Mouse (Mus musculus) midbrain, postnatal 0 days (tissue): ENCODE data around the gene Rreb1. TPM values are rescaled to one million over a fixed set of nuclear protein-coding genes. Genes with fewer than 3 reads are reported as not detected.

ENCODE experiments used
- ATAC-seq: fragments of 200-750 bp; cut with Nextera tagmentation; 2 replicates; pipeline ENCODE4 v1.8.0; 2017; ENCODE audit warnings: moderate number of reproducible peaks, mild to moderate bottlenecking, moderate TSS enrichment, moderate library complexity; ENCODE audit not compliant: low FRiP score
- DNase-seq: peaks from one replicate; pipeline ENCODE4 v3.0.0-alpha.2; 2015; ENCODE audit warnings: low spot score
- H3K27ac ChIP-seq: fragments of 300-500 bp; sonication (generic); 2 replicates; pipeline ENCODE4 v1.5.1; 2014; ENCODE audit warnings: low read depth, mild to moderate bottlenecking, low read length, mixed read lengths
- H3K27me3 ChIP-seq: fragments of 300-500 bp; sonication (generic); 2 replicates; pipeline ENCODE4 v1.6.1; 2014; ENCODE audit warnings: low read length, control low read depth, mixed read lengths; ENCODE audit not compliant: insufficient read depth
- H3K36me3 ChIP-seq: fragments of 300-500 bp; sonication (generic); 2 replicates; pipeline ENCODE4 v1.6.1; 2014; ENCODE audit warnings: low read length, control low read depth, mixed read lengths; ENCODE audit not compliant: insufficient read depth
- H3K4me1 ChIP-seq: fragments of 300-500 bp; sonication (generic); 2 replicates; pipeline ENCODE4 v1.6.1; 2014; ENCODE audit warnings: mild to moderate bottlenecking, control low read depth, antibody characterized with exemption, low read length, mixed read lengths; ENCODE audit not compliant: insufficient read depth
- H3K4me2 ChIP-seq: fragments of 300-500 bp; sonication (generic); 2 replicates; pipeline ENCODE4 v1.6.1; 2014; ENCODE audit warnings: low read depth, mild to moderate bottlenecking, low read length, mixed read lengths; ENCODE audit not compliant: poor library complexity, severe bottlenecking
- H3K4me3 ChIP-seq: fragments of 300-500 bp; sonication (generic); 2 replicates; pipeline ENCODE4 v1.5.1; 2014; ENCODE audit warnings: low read depth, mild to moderate bottlenecking, low read length, moderate library complexity
- H3K9ac ChIP-seq: fragments of 300-500 bp; sonication (generic); replicated peaks from 2 replicates; pipeline ENCODE4 v1.6.1; 2014; ENCODE audit warnings: mild to moderate bottlenecking, low read length, moderate library complexity, mixed read lengths; ENCODE audit not compliant: poor library complexity, severe bottlenecking
- H3K9me3 ChIP-seq: fragments of 300-500 bp; sonication (generic); 2 replicates; pipeline ENCODE4 v1.6.1; 2016; ENCODE audit warnings: low read length, control low read depth
- CTCF ChIP-seq: IDR thresholded peaks from 2 replicates; pipeline ENCODE4 v1.5.1; 2016; ENCODE audit warnings: antibody characterized with exemption, mild to moderate bottlenecking
- WGBS: fragments of 180-500 bp; shearing (Covaris S2); extraction: QIAGEN DNeasy Blood & Tissue Kit; methylation state at CpG from one replicate; pipeline ENCODE4 v1.1.7; 2014; 5-methylcytosine and 5-hydroxymethylcytosine counted together
- polyA plus RNA-seq: library from polyadenylated mRNA; unstranded; fragments of >200 nt; fragmentation: Nextera tagmentation; extraction: Ambion mirVana; gene quantifications from 2 replicates; pipeline ENCODE4 v1.2.1, GENCODE M21; 2015
- total RNA-seq: library from RNA; depleted of rRNA; stranded (reverse); fragments of >200 nt; gene quantifications from 2 replicates; pipeline ENCODE4 v1.2.3, GENCODE M21; 2014

The Rreb1 gene
- total and polyA plus RNA-seq, 2 experiments from 2014 or later = 2.0 to 4.3 TPM

- no peak for TF ChIP-seq CTCF
- no peaks in the 10 kb centered on the region for H3K9me3 ChIP-seq
- H3K27me3 ChIP-seq = no peaks in the 10 kb centered on the region
- no peak overlapping the region for H3K4me3 ChIP-seq
- ATAC-seq (no peak), DNase-seq (no peak)
- H3K9ac ChIP-seq = no peak overlapping the region
- no peaks in the 10 kb centered on the region for H3K36me3 ChIP-seq
- H3K4me2 ChIP-seq = no peak overlapping the region
- H3K27ac ChIP-seq = no peak overlapping the region
- 87% methylated on average over 10 of the region's 10 CpGs for WGBS
- no peaks in the 10 kb centered on the region for H3K4me1 ChIP-seq
Observed at GRCm38 (mm10) chr13:37923643-37924460, 145.7 kb downstream of the Rreb1 start.

GRCm38 (mm10) chr13:37924461-37924948 is 146.3 kb downstream of the Rreb1 start:
- DNase-seq = no peak
- TF ChIP-seq CTCF = no peak
- no peak for ATAC-seq
- Histone ChIP-seq H3K4me1 (no peaks in the 10 kb centered on the region), H3K9me3 (no peaks in the 10 kb centered on the region), H3K27me3 (no peaks in the 10 kb centered on the region), H3K4me3 (no peak overlapping the region), H3K4me2 (no peak overlapping the region), H3K27ac (no peak overlapping the region), H3K36me3 (no peaks in the 10 kb centered on the region), H3K9ac (no peak overlapping the region)
- 91% methylated on average over 4 of the region's 4 CpGs for WGBS

GRCm38 (mm10) chr13:37926394-37926793 is 148.2 kb downstream of the Rreb1 start:
- WGBS = 94% methylated on average over 3 of the region's 3 CpGs

GRCm38 (mm10) chr13:37929532-37929931 is 151.3 kb downstream of the Rreb1 start:
- no peaks in the 10 kb centered on the region for H3K9me3 ChIP-seq
- no peaks in the 10 kb centered on the region for H3K4me1 ChIP-seq
- no peak for TF ChIP-seq CTCF
- H3K36me3 ChIP-seq = 0 out of 2 replicates have a peak, but pooled peaks cover 2% of the 10 kb centered on the region
- H3K9ac ChIP-seq = no peak overlapping the region
- WGBS = 94% methylated on average over 17 of the region's 17 CpGs
- H3K4me3 ChIP-seq = no peak overlapping the region
- no peak for DNase-seq
- H3K27me3 ChIP-seq = no peaks in the 10 kb centered on the region
- ATAC-seq = no peak
- H3K27ac ChIP-seq = no peak overlapping the region
- no peak overlapping the region for H3K4me2 ChIP-seq

More at GRCm38 (mm10) chr13:37926394-37926793, 148.2 kb downstream of the Rreb1 start:
- DNase-seq (no peak), ATAC-seq (no peak)
- Histone ChIP-seq H3K4me2 (no peak overlapping the region), H3K4me3 (no peak overlapping the region), H3K9ac (no peak overlapping the region), H3K9me3 (no peaks in the 10 kb centered on the region), H3K4me1 (no peaks in the 10 kb centered on the region), H3K27ac (no peak overlapping the region), H3K27me3 (no peaks in the 10 kb centered on the region), H3K36me3 (0 out of 2 replicates have a peak, but pooled peaks cover 2% of the 10 kb centered on the region)
- TF ChIP-seq CTCF = no peak

- H3K4me3 ChIP-seq = no peak overlapping the region
- no peak overlapping the region for H3K4me2 ChIP-seq
- no peaks in the 10 kb centered on the region for H3K9me3 ChIP-seq
- H3K27me3 ChIP-seq = no peaks in the 10 kb centered on the region
- 0 out of 2 replicates have a peak, but pooled peaks cover 2% of the 10 kb centered on the region for H3K36me3 ChIP-seq
- no peak for ATAC-seq
- no peaks in the 10 kb centered on the region for H3K4me1 ChIP-seq
- H3K27ac ChIP-seq = no peak overlapping the region
- TF ChIP-seq CTCF = no peak
- WGBS = 89% methylated on average over 13 of the region's 13 CpGs
- DNase-seq = no peak
- no peak overlapping the region for H3K9ac ChIP-seq
Observed at GRCm38 (mm10) chr13:37930091-37930490, 151.9 kb downstream of the Rreb1 start.

GRCm38 (mm10) chr13:37930621-37931020 is 152.4 kb downstream of the Rreb1 start:
- Histone ChIP-seq H3K4me3 (no peak overlapping the region), H3K27ac (no peak overlapping the region), H3K4me1 (no peaks in the 10 kb centered on the region), H3K27me3 (no peaks in the 10 kb centered on the region), H3K9ac (no peak overlapping the region), H3K4me2 (no peak overlapping the region), H3K9me3 (no peaks in the 10 kb centered on the region), H3K36me3 (0 out of 2 replicates have a peak, but pooled peaks cover 2% of the 10 kb centered on the region)
- DNase-seq (no peak), ATAC-seq (no peak)
- no peak for TF ChIP-seq CTCF
- 94% methylated on average over 23 of the region's 23 CpGs for WGBS
